Mouse (Mus musculus) hindbrain, embryonic 12.5 days (tissue): ENCODE measurements at regions not wholly inside any gene's neighbourhood (a gene's known extent, or its start where the extent isn't known, plus 50 kb on each side); places are given as distances from the start of the nearest gene placed in this dataset.
"Not testable (repeated sequence)": the region's sequence is repeated elsewhere in the genome, so short reads cannot be mapped to it uniquely, and the experiment has no call there.

Experiments used
- ATAC-seq: fragments of 200-750 bp; cut with Nextera tagmentation; 2 replicates; pipeline ENCODE4 v1.8.0; 2017; ENCODE audit warnings: moderate TSS enrichment; ENCODE audit not compliant: low FRiP score
- H3K27ac ChIP-seq: fragments of 300-500 bp; sonication (generic); 2 replicates; pipeline ENCODE4 v1.5.1; 2016; ENCODE audit warnings: mild to moderate bottlenecking
- H3K27me3 ChIP-seq: fragments of 300-500 bp; sonication (generic); 2 replicates; pipeline ENCODE4 v1.6.1; 2016; ENCODE audit warnings: mild to moderate bottlenecking
- H3K36me3 ChIP-seq: fragments of 300-500 bp; sonication (generic); 2 replicates; pipeline ENCODE4 v1.6.1; 2016; ENCODE audit warnings: mild to moderate bottlenecking
- H3K4me1 ChIP-seq: fragments of 300-500 bp; sonication (generic); 2 replicates; pipeline ENCODE4 v1.6.1; 2016
- H3K4me2 ChIP-seq: fragments of 300-500 bp; sonication (generic); replicated peaks from 2 replicates; pipeline ENCODE4 v1.6.1; 2016; ENCODE audit warnings: mild to moderate bottlenecking
- H3K4me3 ChIP-seq: fragments of 300-500 bp; sonication (generic); 2 replicates; pipeline ENCODE4 v1.5.1; 2016; ENCODE audit warnings: mild to moderate bottlenecking
- H3K9ac ChIP-seq: fragments of 300-500 bp; sonication (generic); 2 replicates; pipeline ENCODE4 v1.6.1; 2016; ENCODE audit warnings: mild to moderate bottlenecking, moderate library complexity
- H3K9me3 ChIP-seq: fragments of 300-500 bp; sonication (generic); replicated peaks from 2 replicates; pipeline ENCODE4 v1.6.1; 2016; ENCODE audit warnings: mild to moderate bottlenecking
- WGBS: fragments of 180-500 bp; shearing (Covaris S2); methylation state at CpG from one replicate; pipeline ENCODE4 v1.1.7; 2016; 5-methylcytosine and 5-hydroxymethylcytosine counted together

DNA sequence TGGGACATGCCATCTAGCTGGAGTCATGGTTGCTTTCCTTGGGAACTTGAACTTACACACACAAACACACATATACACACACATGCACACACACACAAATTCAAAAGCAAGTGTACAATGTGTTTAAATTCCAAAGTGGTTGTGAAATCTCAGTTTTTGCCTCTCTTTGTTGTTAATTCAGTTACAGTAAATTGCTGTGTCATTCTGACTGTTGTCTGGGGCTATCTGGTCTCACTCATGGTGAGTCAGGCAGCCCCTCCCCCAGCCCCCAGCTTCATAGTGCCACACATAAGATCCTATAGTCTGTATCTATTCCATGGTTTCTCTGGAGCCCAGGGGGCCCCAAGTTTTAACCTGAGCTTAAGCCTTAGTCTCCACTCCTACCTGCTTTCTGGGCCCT is 448.4 kb upstream of the Sall1 start:
- Histone ChIP-seq H3K9me3 (no peaks in the 10 kb centered on the region), H3K4me1 (no peaks in the 10 kb centered on the region), H3K27me3 (no peaks in the 10 kb centered on the region), H3K9ac (no peak overlapping the region), H3K27ac (no peak overlapping the region), H3K4me2 (no peak overlapping the region), H3K4me3 (no peak overlapping the region), H3K36me3 (no peaks in the 10 kb centered on the region)
- ATAC-seq = no peak

DNA sequence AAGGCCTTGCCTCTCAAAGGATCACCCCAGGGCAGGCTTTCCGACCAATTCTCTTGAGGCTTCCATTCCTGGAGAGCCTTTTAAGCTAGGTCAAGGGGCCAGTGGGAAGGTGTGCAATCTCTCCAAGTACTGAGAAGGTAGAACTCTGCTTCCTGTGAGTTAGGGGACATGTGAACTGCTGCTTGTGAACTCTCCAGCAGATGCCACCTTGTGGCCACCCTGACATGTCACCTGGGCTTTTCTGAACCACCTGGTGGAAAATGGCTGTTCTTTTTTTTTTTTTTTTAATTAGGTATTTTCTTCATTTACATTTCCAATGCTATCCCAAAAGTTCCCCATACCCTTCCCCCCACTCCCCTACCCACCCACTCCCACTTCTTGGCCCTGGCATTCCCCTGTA is 438.5 kb upstream of the Sall1 start:
- not testable (repeated sequence) for H3K4me2 ChIP-seq, H3K36me3 ChIP-seq, H3K4me3 ChIP-seq, ATAC-seq, H3K9me3 ChIP-seq, H3K27me3 ChIP-seq, H3K4me1 ChIP-seq, H3K27ac ChIP-seq, H3K9ac ChIP-seq
- WGBS = 68% methylated on average over 1 of the region's 1 CpGs

DNA sequence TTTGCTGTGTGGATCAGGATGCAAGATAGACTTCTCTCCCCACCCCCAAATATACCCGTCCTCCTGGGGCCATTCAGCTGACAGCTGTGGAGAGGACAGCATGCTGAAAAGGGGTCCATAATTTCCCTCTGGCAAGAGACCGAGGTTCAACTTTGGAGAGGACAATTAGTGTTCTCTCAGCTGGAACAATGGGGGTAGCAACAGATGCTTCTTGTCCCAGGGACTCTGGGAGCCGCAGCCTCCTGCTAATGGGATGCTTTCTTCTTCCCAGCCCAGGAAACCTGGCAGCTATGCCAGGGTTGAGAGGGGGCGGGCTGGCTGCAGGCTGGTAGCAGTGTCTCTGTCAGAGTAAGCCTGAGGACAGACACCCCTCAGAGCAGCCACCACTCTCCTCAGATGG is 433.0 kb upstream of the Sall1 start:
- Histone ChIP-seq H3K9me3 (no peaks in the 10 kb centered on the region), H3K9ac (no peak overlapping the region), H3K4me3 (no peak overlapping the region), H3K4me2 (no peak overlapping the region), H3K27me3 (no peaks in the 10 kb centered on the region), H3K4me1 (peaks cover 6% of the 10 kb centered on the region; the same call in 1 of the 2 replicates), H3K27ac (no peak overlapping the region), H3K36me3 (no peaks in the 10 kb centered on the region)
- ATAC-seq = peak; percentile 68; the same call in 1 of the 2 replicates
- 43% methylated on average over 4 of the region's 4 CpGs for WGBS

DNA sequence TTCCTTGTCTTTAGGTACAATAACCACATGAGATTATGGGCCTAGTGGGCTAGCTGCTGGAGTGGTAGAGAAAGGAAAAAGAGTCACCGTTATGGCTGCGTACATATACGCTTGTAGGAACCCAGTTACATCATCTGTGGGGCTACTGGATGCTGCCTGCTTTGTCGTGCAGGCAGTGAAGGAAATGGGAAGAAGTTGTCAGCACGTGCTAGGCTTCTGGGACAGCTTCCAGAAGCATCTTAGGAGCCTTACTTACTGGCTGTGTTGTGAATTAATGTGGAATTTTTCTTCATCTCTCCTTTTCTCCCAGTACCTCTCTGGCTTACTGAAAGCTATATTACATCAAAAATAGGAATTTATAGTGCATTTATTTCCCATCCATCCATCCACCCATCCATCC is 427.2 kb upstream of the Sall1 start:
- no peaks in the 10 kb centered on the region for H3K36me3 ChIP-seq
- 89% methylated on average over 5 of the region's 5 CpGs for whole genome bisulfite sequencing
- no peak overlapping the region for H3K27ac ChIP-seq
- no peaks in the 10 kb centered on the region for H3K9me3 ChIP-seq
- H3K4me1 ChIP-seq = no peaks in the 10 kb centered on the region
- no peaks in the 10 kb centered on the region for H3K27me3 ChIP-seq
- ATAC-seq = no peak
- no peak overlapping the region for H3K4me2 ChIP-seq
- H3K4me3 ChIP-seq = no peak overlapping the region
- H3K9ac ChIP-seq = no peak overlapping the region

DNA sequence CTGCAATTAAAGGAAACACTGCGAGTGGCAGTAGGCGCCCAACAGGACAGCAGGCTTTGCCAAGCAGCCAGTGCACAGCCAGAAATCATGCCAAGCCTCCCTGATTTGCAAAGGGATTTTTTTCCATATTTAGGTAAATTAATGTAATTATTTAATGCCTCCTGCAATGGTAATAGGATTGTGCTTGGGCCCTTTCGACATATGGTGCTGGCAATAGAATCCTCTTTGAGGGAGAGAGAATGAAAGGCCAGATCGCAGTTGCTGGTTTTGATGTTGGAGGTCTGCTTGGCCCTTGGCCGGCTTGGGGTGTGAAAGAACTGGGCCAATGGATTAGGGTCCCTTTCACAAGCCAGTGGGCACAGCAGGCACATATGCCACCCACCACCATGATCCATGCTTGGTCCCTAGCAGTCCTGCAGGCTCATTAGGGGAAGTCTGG is 424.8 kb upstream of the Sall1 start:
- no peak overlapping the region for H3K4me2 ChIP-seq
- H3K9me3 ChIP-seq = no peaks in the 10 kb centered on the region
- H3K4me3 ChIP-seq = no peak overlapping the region
- ATAC-seq = no peak
- no peak overlapping the region for H3K9ac ChIP-seq
- H3K27me3 ChIP-seq = no peaks in the 10 kb centered on the region
- H3K4me1 ChIP-seq = no peaks in the 10 kb centered on the region
- H3K27ac ChIP-seq = no peak overlapping the region
- WGBS = 97% methylated on average over 5 of the region's 5 CpGs
- no peaks in the 10 kb centered on the region for H3K36me3 ChIP-seq

DNA sequence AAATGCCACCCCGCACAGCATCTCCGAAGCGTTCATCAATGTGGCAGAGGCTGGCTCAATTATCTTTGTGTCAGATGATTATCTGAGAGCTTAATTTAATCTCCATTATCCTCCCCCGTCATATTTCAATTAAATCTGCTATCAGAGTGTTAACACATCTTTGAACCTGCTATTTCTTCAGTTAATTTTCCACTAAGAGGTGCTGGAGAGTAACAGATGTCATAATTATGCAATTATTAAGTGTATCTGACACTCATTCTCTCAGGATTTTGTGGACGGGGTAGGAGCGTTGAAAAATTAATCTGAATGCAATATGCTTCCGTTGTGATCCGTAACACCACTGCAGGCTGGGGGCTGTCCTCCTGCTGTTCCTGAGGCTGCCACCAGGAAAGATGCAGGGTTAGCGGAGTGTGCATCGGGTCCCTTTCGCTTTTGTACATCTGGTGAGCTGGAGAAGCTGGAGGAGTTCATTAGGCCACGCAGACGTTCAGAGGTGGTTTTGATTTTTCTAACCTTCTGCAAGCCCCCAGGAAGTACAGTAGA is 421.3 kb upstream of the Sall1 start:
- WGBS = 69% methylated on average over 13 of the region's 13 CpGs
- no peak overlapping the region for H3K9ac ChIP-seq
- H3K9me3 ChIP-seq = no peaks in the 10 kb centered on the region
- no peak overlapping the region for H3K4me3 ChIP-seq
- no peaks in the 10 kb centered on the region for H3K36me3 ChIP-seq
- H3K4me2 ChIP-seq = no peak overlapping the region
- no peaks in the 10 kb centered on the region for H3K4me1 ChIP-seq
- H3K27ac ChIP-seq = no peak overlapping the region
- H3K27me3 ChIP-seq = no peaks in the 10 kb centered on the region
- peak; percentile 11; the same call in 1 of the 2 replicates for ATAC-seq

DNA sequence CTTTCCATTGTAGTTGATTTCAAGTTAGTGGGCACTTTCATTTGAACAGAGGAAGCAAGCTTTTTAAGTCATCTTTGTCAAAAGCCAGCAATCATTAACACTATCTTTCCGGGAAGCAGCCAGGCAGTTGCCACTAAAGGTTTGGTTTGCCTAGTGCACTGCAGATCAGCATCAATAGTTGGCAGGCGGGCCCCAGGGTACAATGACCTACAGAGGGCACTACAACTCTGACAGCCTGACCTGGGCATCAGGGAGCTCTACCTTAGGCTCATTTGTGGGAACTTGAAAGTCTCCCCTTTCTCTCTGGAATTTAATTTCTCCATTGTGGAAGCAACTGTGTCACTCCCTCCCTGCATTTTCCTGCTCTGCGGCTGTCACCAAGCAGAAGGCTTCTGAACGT is 412.6 kb upstream of the Sall1 start:
- no peak overlapping the region for H3K27ac ChIP-seq
- no peak overlapping the region for H3K4me3 ChIP-seq
- no peaks in the 10 kb centered on the region for H3K9me3 ChIP-seq
- 44% methylated on average over 4 of the region's 4 CpGs for WGBS
- H3K36me3 ChIP-seq = no peaks in the 10 kb centered on the region
- H3K4me1 ChIP-seq = peaks cover 2% of the 10 kb centered on the region; the same call in 1 of the 2 replicates
- 0 out of 2 replicates have a peak, but pooled peaks cover 5% of the 10 kb centered on the region for H3K27me3 ChIP-seq
- H3K4me2 ChIP-seq = no peak overlapping the region
- H3K9ac ChIP-seq = no peak overlapping the region
- ATAC-seq = no peak

DNA sequence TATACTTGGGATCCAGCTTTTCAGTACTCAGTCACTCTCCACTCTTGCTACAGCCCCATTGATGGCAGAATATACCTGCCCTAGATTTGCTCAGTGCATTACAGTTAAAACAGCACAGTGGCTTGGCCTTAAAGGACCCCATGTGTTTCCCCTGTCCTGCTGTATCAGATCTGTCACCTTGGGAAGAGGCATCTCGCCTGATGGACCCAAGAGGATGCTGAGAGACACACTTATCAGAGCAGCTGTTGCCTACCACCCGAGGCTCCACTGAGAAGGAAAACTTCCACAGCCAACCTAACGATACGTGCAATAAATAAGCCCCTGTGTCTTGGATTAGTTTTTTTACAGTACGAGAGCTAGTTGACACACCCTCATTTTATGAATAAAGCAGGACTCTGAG is 411.8 kb upstream of the Sall1 start:
- Histone ChIP-seq H3K36me3 (no peaks in the 10 kb centered on the region), H3K4me3 (no peak overlapping the region), H3K4me1 (peaks cover 2% of the 10 kb centered on the region; the same call in 1 of the 2 replicates), H3K9ac (no peak overlapping the region), H3K27me3 (0 out of 2 replicates have a peak, but pooled peaks cover 5% of the 10 kb centered on the region), H3K27ac (no peak overlapping the region), H3K9me3 (no peaks in the 10 kb centered on the region), H3K4me2 (no peak overlapping the region)
- 81% methylated on average over 5 of the region's 5 CpGs for WGBS
- no peak for ATAC-seq

DNA sequence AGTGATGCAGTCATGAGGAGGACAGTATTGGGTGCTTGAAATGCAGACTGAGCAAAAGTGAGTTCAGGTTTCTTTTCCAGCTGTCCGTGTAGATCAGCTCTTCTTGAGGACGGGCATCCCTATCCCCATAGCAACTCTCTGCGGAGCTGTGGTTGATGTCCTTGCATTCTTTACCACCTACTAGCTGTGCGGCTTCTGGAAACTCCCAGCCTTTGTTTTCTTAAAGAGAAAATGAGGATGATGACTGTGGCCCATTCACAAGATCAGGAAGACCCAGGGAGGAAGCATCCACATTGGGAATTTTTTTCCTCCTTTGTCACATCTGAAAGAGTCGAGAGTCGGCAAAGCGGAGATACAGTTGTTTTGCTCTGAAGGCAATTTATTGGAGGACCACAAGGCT is 410.2 kb upstream of the Sall1 start:
- WGBS = 66% methylated on average over 7 of the region's 7 CpGs

DNA sequence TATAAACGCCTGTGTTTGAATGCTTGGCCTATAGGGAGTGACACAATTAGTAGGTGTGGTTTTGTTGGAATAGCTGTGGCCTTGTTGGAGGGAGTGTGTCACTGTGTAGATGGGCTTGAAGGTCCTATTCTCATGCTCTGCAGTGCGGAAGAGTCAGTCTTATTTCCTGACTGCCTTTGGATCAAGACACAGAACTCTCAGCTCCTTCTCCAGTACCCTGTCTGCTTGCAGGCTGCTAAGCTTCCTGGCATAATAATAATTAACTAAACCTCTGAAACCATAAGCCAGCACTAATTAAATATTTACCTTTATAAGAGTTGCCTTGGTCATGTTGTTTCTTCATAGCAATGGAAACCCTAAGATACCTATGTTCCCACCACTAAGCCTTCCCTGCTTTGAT is 409.8 kb upstream of the Sall1 start:
- WGBS = 88% methylated on average over 2 of the region's 2 CpGs
- H3K4me1 ChIP-seq = no peaks in the 10 kb centered on the region; the same call in 1 of the 2 replicates
- 0 out of 2 replicates have a peak, but pooled peaks cover 5% of the 10 kb centered on the region for H3K27me3 ChIP-seq
- H3K4me3 ChIP-seq = no peak overlapping the region
- H3K4me2 ChIP-seq = no peak overlapping the region
- no peaks in the 10 kb centered on the region for H3K36me3 ChIP-seq
- no peak overlapping the region for H3K27ac ChIP-seq
- H3K9me3 ChIP-seq = no peaks in the 10 kb centered on the region
- ATAC-seq = no peak
- no peak overlapping the region for H3K9ac ChIP-seq

More for the DNA sequence above, 410.2 kb upstream of the Sall1 start:
- no peak overlapping the region for H3K27ac ChIP-seq
- H3K9ac ChIP-seq = no peak overlapping the region
- no peak for ATAC-seq
- H3K4me3 ChIP-seq = no peak overlapping the region
- H3K4me2 ChIP-seq = no peak overlapping the region
- H3K4me1 ChIP-seq = no peaks in the 10 kb centered on the region; the same call in 1 of the 2 replicates
- no peaks in the 10 kb centered on the region for H3K9me3 ChIP-seq
- 0 out of 2 replicates have a peak, but pooled peaks cover 5% of the 10 kb centered on the region for H3K27me3 ChIP-seq
- H3K36me3 ChIP-seq = no peaks in the 10 kb centered on the region

DNA sequence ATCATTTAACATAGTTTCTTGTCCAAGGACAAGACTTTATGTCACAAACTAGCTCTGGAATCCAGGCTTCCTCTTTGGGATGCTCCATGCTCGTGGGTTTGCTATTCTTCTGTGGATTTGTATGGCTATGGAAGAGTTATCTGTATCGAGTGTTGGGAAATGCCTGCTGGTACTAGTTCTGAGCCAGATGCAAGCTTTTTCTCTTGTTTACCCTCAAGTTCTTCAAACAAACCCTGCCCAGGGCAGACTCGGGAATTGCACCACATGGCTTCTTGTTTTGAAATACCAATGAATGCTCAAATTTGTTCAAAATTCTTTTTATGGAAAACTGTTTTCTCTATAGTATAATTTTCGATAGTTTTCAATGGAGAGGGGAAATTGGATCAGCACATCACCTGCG is 400.5 kb upstream of the Sall1 start:
- Histone ChIP-seq H3K4me1 (no peaks in the 10 kb centered on the region), H3K9me3 (no peaks in the 10 kb centered on the region), H3K4me2 (no peak overlapping the region), H3K27me3 (no peaks in the 10 kb centered on the region), H3K4me3 (no peak overlapping the region), H3K9ac (no peak overlapping the region), H3K36me3 (no peaks in the 10 kb centered on the region), H3K27ac (no peak overlapping the region)
- no peak for ATAC-seq
- WGBS = 72% methylated on average over 5 of the region's 5 CpGs

DNA sequence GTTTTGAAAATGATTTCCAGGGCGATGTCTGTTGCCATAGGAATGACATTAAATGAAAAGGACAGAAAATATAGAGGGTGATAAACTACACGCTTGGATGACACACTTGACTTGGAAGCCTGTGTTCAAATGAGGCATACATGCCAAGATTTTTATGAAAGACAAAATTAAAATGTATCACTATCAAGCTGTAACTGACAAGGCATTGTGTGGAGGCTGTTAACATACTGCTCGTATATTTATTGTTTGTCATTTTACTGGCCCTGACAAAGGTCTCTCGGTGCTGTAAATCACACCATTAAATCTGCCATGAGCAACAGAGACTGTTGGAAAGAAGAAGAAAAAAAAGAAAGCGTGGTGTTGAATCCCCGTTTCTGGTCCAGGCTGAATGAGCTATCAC is 395.3 kb upstream of the Sall1 start:
- no peak for ATAC-seq
- H3K4me2 ChIP-seq = no peak overlapping the region
- 75% methylated on average over 6 of the region's 6 CpGs for WGBS
- H3K4me1 ChIP-seq = no peaks in the 10 kb centered on the region
- H3K4me3 ChIP-seq = no peak overlapping the region
- no peaks in the 10 kb centered on the region for H3K27me3 ChIP-seq
- H3K9ac ChIP-seq = no peak overlapping the region
- H3K9me3 ChIP-seq = no peaks in the 10 kb centered on the region
- no peaks in the 10 kb centered on the region for H3K36me3 ChIP-seq
- H3K27ac ChIP-seq = no peak overlapping the region

DNA sequence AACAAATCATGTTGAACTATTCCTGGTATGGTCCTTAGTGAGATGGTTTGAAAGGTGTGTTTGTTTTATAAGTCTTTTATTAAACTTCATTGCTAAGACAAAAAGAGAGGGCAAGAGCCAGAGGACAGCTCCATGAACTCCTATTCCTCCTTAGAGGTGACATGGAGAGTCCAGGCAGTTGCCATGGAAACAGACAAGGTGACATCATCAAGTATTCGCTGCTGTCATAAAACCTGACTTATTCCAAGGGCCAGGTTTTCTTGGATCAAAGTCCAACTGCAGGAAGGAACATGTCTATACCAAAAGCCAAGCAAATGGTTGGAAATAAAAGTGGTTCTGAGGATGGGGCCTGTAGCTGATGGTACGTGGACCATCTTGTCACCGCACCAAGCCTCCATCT is 383.0 kb upstream of the Sall1 start:
- Histone ChIP-seq H3K36me3 (no peaks in the 10 kb centered on the region), H3K9me3 (no peaks in the 10 kb centered on the region), H3K27me3 (no peaks in the 10 kb centered on the region), H3K4me1 (no peaks in the 10 kb centered on the region), H3K9ac (no peak overlapping the region), H3K27ac (no peak overlapping the region), H3K4me3 (no peak overlapping the region), H3K4me2 (no peak overlapping the region)
- 85% methylated on average over 3 of the region's 3 CpGs for WGBS
- ATAC-seq = no peak
